Mouse (Mus musculus): ENCODE measurements around the gene Tecpr2.

Tecpr2 gene

GRCm38 (mm10) chr12:110861256-110861655 is 27.8 kb upstream of the Tecpr2 start:
- CTCF ChIA-PET: no interaction called here

DNA sequence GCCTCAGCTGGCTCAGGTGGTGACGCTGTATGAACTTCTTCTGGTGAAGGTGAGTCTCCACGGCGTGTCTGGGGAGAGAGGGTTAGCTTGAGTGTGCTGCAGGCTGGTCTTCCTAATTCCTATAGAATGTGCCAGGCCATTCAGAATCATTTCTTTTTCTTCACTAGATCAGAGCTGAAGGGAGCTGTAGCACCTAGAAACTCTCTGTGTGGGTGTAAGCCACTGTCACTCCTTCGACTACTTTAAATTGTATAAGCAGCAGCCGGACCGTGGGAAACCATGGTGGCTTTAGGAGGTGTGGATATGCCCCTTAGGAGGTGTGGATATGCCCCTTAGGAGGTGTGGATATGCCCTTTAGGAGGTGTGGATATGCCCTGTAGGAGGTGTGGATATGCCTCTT is 25.1 kb upstream of the Tecpr2 start:
- CTCF ChIA-PET: interaction anchor here (0.5 kb wide), 1 partner anchor 132 kb away, joined by 4 read pairs; no protein-coding TSS in a partner anchor

- CTCF ChIA-PET: no interaction called here
Measured at GRCm38 (mm10) chr12:110865571-110865970, 23.5 kb upstream of the Tecpr2 start.

DNA sequence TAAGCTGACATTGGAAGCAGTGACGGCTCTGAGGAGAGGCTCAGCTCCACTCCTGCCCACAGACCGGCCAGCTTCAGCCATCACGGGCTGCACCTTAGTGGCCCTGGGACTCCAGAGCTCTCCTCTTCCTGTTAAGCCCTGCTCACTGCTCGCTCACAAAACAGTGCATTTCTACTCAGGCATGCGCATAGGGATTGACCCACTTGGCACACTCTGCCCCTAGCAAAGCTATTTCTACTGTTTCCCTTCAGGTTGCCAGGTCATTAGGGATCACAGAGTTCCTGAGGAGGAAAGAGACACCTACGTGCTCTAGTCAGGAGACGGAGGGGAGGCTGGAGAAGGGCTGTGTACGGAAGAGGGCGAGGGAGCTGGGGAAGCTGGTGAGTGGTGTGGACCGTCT is 23.1 kb upstream of the Tecpr2 start:
- CTCF ChIA-PET: no interaction called here

DNA sequence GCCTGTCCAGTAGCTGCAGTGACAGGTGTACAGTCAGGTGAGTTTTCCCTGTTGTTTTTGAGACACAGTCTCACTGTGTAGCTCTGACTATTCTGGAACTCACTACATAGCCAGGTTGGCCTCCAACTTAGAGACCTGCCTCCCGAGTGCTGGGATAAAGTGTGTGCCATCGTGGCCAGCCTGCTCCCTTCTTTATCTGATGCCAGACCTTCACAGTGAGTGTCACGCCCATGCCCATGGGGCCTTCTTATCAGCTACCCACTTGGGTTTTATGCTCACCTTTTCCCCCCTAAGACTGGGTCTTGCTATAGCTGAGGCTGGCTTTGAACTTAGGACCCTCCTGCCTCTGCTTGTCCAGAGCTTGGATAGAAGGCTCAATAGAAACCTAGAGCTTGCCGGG is 19.0 kb upstream of the Tecpr2 start:
- CTCF ChIA-PET: no interaction called here

DNA sequence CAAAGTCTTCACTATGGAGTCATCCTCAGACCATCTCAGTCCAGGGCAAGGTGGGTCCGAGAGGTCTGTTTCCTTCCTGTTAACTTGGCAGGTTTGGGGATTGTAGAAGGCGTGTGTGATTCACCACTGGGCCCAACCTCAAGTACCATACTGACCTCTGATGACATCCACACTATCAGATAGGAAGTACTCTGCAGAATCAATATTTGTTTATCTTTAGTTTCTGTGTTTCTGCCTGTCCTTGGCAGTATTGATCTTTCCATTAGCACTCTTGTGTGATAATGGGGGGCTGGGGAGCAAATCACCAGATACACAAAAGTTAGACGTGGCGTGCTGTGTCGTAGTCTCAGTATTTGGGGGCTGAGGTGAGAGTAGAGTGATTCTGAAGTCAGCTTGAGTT is 17.8 kb upstream of the Tecpr2 start:
- CTCF ChIA-PET: no interaction called here

DNA sequence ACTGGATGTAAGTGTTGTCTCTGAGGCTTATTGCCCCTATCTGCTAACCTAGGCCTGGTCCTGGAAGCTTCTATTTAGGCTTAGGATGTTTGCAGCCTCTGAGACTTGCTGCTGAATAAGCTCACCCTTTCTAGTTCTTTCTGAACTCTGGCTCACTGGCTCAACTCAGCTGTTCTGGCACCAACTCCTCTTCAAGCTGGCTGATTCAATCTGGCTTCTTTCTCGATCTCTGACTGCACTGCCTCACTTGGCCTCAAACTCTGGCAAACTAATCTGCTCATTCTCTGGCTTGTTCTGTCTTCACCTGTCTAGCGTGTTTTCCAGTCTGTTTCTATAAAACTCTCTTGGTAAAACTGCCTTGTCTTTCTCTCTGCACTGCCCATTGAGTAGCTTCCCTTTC is 13.7 kb upstream of the Tecpr2 start:
- CTCF ChIA-PET: no interaction called here

GRCm38 (mm10) chr12:110882291-110882690 is 6.8 kb upstream of the Tecpr2 start:
- CTCF ChIA-PET: no interaction called here

DNA sequence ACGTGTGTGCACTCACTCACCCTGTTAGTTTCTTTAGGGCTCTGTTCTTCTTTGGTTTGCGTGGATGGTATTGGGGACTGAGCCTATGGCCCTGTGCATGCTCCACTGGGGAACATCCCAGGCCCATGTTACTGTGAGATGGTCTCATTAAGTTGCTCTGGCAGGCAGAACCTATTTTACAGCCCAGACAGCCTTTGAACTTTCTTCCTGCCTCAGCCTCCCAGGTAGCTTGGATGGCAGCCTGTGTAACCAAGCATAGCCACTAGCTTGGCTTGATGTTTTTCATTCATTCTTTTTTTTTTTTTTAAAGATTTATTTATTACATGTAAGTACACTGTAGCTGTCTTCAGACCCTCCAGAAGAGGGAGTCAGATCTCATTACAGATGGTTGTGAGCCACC is 3.8 kb upstream of the Tecpr2 start:
- CTCF ChIA-PET: no interaction called here

DNA sequence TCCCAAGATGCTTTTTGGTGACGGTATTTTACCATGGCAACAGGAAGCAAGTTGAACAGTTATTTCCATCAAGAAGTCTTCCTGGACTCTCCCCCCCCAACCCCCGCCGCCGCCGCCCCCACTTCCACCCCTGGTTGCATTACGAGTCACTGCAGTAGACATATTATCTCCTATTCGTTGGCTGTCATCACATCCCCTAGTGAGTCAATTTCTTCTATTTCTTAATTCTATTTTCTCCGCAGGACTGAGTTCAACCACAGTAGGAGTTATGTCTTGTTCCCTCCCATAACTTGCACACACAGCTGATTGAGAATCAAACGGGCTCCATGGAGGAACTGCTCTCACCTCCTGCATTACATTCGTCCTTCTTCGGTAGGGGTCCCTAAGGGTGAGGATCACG is 958 bp upstream of the Tecpr2 start:
- CTCF ChIA-PET: interaction anchor here (0.6 kb wide), 1 partner anchor 272 kb away, joined by 6 read pairs; no protein-coding TSS in a partner anchor

GRCm38 (mm10) chr12:110888606-110889005 is 458 bp upstream of the Tecpr2 start:
- CTCF ChIA-PET: no interaction called here

DNA sequence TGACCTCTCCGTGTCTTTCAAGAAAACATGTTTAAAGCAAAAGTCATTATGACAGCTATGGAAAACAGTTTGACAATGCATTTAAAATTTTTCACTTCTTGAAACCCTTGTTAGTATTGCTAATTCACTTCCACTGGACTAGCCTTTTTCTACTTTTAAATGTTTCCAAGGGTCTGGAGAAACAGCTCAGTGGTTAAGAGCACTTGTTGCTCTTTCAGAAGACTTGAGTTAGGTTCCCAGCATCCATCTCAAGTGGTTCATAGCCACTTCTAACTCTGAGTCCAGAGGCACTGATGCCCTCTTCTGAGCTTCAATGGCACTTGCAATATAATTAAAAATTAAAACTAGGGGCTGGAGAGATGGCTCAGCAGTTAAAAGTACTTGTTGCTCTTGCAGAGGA is 2.8 kb downstream of the Tecpr2 start:
- CTCF ChIA-PET: no interaction called here

DNA sequence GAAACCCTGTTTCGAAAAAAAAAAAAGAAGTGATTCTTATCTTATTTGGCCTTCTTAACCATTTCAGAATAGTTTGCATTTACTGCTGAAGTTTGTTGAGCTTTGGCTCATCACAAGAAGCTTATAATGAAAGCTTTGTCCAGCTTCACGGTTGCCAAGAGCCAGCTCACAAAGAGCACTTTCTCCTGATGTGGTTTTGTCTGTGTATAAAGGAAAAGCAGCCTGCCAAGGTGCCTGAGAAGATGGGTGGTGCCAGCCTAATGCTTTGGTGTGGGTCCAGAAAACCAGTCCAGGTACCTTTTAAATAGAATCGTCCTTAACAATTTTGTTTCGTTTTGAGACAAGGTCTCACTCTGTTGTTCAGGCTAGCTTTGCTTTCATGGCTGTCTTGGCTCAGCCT is 13.0 kb downstream of the Tecpr2 start:
- CTCF ChIA-PET: no interaction called here

DNA sequence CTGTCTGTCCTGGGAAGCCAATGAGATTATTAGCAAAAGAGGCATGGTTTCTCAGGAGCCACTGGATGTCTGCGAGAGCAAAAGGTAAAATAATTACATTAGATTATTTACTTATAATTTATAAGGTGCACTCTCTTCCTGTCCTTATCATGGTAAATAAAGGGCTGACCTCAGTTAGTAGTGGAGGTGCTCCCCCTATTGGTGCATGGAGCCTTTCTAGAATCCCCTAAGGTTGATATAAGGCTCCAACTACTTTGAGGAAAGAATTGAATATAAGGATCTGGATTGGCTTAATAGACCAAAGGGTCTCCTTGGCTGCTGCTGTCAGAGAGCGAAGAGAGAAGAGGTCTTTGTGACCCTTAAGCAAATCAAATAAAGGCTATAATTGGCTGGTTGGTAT is 14.5 kb downstream of the Tecpr2 start:
- CTCF ChIA-PET: interaction anchor here (0.5 kb wide), 1 partner anchor 536 kb away, joined by 9 read pairs; no protein-coding TSS in a partner anchor

DNA sequence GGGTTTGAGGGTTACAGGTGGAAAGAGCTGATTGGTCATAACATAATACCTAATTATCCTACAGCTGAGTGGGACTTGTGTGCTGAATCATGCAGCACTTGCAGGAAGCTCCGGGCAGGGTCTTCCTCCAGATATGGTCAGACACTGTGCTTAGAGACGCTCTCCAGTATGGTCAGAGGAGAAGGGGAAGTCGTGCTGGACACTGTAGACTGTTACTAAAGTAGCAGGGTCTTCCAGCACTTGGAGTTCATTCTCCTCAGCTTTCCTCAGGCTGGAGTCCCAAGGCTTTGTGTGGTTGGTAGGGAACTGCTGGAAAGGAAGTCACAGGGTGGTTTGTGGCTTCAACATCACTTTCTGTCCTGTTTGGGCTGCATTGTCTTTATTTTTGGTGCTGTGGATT is 18.8 kb downstream of the Tecpr2 start:
- CTCF ChIA-PET: no interaction called here

DNA sequence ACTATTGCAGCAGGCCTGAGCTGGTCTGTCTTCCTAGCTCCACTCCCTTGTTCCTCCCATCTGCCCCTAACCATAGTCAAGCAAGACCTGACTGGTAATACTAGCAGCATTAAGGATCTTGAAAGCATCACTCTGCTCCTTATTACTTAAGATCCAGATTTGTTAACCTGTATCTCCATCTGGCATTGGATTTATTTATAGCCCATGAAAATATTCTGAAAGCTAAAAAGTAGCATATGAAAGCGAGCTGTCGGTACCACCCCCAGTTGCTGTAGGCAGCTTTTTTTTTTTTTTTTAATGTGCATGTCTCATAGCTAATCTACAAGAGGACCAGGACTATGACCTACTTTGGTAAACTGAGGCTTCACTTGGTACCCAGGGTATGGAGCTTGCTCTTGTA is 20.9 kb downstream of the Tecpr2 start:
- CTCF ChIA-PET: no interaction called here

DNA sequence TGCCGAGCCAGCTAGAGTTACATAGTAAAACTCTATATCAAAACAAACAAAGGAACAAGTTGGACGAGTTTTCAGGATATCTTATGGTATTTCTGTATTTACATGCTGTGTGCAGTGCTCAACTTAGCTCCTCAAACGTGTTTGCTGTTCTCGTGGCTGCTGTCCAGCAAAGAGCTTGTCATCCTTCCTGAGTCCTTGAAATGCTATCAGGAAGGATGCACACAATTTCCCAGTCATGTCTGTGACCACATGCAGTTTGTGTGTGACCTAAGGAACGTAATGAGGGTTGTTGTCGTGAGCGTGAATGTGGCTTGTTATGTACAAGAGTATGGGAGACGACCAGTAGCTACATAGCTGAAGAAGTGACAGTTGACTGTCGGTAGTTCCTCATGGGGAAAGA is 26.7 kb downstream of the Tecpr2 start:
- CTCF ChIA-PET: no interaction called here

- CTCF ChIA-PET: no interaction called here
Measured at GRCm38 (mm10) chr12:110920254-110920653, 31.2 kb downstream of the Tecpr2 start.

DNA sequence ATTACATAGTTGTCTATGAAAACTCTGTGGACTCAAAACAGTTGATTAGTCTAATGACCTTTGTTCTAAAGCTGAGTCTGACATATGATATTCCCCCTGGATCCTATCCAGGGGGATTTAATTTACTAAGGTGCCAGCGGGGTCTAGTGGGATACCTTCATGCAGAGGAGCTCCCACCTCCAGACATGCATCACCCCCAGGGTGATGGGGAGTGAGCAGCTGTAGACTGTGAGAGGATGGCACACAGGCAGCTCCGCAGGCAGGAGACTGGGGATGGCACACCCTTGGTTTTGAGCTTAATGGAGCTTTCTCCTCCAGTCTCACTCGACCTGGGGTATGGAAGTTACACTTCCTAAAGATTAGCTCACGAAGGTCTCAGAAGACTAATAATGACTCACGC is 32.5 kb downstream of the Tecpr2 start:
- CTCF ChIA-PET: no interaction called here

- CTCF ChIA-PET: no interaction called here
Measured at GRCm38 (mm10) chr12:110932820-110933219, 43.8 kb downstream of the Tecpr2 start.

DNA sequence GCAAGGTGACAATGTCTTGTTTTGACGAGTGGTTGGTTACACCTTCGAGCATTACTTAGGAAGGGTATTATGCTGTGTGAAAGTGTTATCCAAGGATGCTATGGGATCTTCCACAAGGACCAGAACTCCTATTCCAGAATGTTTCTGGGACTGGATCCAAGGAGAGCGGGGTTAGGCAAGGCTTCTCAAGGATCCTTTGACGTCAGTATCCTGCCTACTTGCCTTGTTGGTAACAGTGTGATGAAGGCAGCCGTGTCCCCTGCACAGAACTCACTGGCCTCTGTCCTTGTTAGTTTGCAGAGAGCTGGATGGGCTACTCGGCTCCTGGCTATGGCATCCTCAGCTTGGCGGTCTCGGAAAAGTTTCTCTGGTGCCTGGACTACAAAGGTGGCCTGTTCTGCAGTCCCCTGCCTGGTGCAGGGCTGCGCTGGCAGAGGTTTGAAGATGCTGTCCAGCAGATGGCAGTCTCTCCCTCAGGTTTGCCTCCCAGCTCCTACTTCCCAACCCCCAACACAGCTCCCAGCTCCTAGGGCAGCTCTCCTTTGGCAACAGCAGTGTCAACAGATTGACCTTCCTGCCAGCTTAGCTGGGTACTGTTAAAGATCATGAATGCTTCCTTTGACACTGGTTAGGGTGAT is 47.0 kb downstream of the Tecpr2 start:
- CTCF ChIA-PET: interaction anchor here (0.5 to 3.0 kb wide), 2 partner anchors 45 to 56 kb away, joined by 3 to 12 read pairs; no protein-coding TSS in a partner anchor

DNA sequence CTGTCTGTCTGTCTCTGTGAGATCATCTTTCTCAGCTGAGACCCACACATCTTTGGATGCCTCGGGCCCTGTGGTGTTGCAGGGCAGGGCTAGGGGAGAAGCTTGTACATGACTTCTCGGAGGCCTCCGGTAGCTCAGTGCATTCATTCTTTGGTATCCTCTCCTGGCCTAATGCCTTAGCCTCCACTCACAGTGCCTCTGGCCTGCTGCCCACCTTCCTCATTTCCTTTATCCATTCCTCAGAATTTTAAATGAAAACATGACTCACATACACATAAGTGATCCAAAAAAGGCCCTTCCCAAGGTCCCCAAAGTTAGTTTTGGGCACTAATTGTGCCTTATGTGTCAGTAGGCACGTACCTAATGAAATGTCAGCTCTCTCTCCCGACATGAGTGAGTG is 48.4 kb downstream of the Tecpr2 start:
- CTCF ChIA-PET: interaction anchor here (1.0 to 3.0 kb wide), 3 partner anchors 53 to 57 kb away, joined by 3 to 12 read pairs (median 3); no protein-coding TSS in a partner anchor

GRCm38 (mm10) chr12:110939385-110939784 is 50.3 kb downstream of the Tecpr2 start:
- CTCF ChIA-PET: interaction anchor here (1.4 kb wide), 1 partner anchor 9 kb away, joined by 3 read pairs; no protein-coding TSS in a partner anchor

DNA sequence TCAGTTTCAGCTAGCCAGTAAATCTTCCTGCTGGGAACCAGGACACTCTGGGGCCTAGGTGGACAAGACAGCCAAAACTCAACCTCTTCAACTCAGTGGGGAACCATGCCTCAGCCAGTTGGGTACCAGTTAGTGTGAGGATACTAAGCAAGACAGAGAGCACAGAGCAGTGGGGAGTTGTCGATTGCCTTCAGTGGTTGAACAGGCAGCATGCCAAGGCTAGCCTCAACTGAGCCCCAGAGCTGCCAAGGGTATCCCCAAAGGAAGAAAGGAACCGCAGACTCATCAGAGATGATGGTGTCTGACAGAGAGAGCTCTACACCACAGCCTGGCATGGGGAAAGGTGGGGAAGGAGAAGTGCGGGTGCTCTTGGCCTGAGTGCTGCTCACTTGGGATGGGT is 51.8 kb downstream of the Tecpr2 start:
- CTCF ChIA-PET: interaction anchor here (0.6 kb wide), 1 partner anchor 43 kb away, joined by 7 read pairs; no protein-coding TSS in a partner anchor

Measured in spleen, embryonic (tissue).